Mouse (Mus musculus) neural tube, embryonic 11.5 days (tissue): ENCODE measurements at regions not wholly inside any gene's neighbourhood (a gene's known extent, or its start where the extent isn't known, plus 50 kb on each side); places are given as distances from the start of the nearest gene placed in this dataset.

ENCODE experiments used
- ATAC-seq: fragments of 200-750 bp; cut with Nextera tagmentation; 2 replicates; pipeline ENCODE4 v1.8.0; 2017; ENCODE audit warnings: moderate number of reproducible peaks, mild to moderate bottlenecking, moderate TSS enrichment, moderate library complexity; ENCODE audit not compliant: insufficient read depth, low FRiP score, low TSS enrichment
- DNase-seq: peaks from one replicate; pipeline ENCODE4 v3.0.0-alpha.2; 2015; ENCODE audit warnings: low spot score
- H3K27ac ChIP-seq: fragments of 300-500 bp; sonication (generic); 2 replicates; pipeline ENCODE4 v1.5.1; 2014; ENCODE audit warnings: low read depth, mild to moderate bottlenecking, low read length
- H3K27me3 ChIP-seq: fragments of 300-500 bp; sonication (generic); 2 replicates; pipeline ENCODE4 v1.6.1; 2014; ENCODE audit warnings: mild to moderate bottlenecking, low read length, mixed read lengths; ENCODE audit not compliant: control insufficient read depth, insufficient read depth
- H3K36me3 ChIP-seq: fragments of 300-500 bp; sonication (generic); 2 replicates; pipeline ENCODE4 v1.6.1; 2014; ENCODE audit warnings: mild to moderate bottlenecking, low read length, moderate library complexity, mixed read lengths; ENCODE audit not compliant: control insufficient read depth, insufficient read depth
- H3K4me1 ChIP-seq: fragments of 300-500 bp; sonication (generic); 2 replicates; pipeline ENCODE4 v1.6.1; 2014; ENCODE audit warnings: low read length, mixed read lengths; ENCODE audit not compliant: control insufficient read depth, insufficient read depth
- H3K4me2 ChIP-seq: fragments of 300-500 bp; sonication (generic); 2 replicates; pipeline ENCODE4 v1.6.1; 2014; ENCODE audit warnings: low read depth, mild to moderate bottlenecking, moderate library complexity
- H3K4me3 ChIP-seq: fragments of 300-500 bp; sonication (generic); 2 replicates; pipeline ENCODE4 v1.5.1; 2014; ENCODE audit warnings: low read depth, low read length
- H3K9ac ChIP-seq: fragments of 300-500 bp; sonication (generic); 2 replicates; pipeline ENCODE4 v1.6.1; 2014; ENCODE audit warnings: mild to moderate bottlenecking, low read length
- H3K9me3 ChIP-seq: fragments of 300-500 bp; sonication (generic); 2 replicates; pipeline ENCODE4 v1.6.1; 2016; ENCODE audit warnings: low read length; ENCODE audit not compliant: control insufficient read depth
- WGBS: fragments of 180-500 bp; shearing (Covaris S2); extraction: QIAGEN DNeasy Blood & Tissue Kit; methylation state at CpG from one replicate; pipeline ENCODE4 v1.1.7; 2014; 5-methylcytosine and 5-hydroxymethylcytosine counted together

DNA sequence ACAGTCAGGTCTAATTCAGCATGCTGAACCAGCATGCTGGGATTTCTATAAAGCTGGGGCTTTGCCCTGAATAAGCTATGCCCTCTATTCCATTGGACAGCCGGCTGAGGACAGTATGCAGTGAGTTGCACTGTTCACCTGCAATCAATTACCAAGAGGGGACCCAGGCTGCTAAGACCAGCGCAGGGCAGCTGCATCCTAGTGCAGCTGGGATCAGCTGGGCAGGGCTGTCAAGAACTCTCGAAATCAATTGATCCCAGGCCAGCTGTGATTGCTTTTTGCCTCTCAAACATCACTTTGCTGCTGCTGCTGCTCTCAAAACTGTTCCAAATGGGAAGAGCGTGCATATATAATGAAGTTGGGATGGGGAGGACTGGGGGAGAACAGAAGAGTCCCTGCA, 196.3 kb upstream of the Ferd3l start:
- no peaks in the 10 kb centered on the region for H3K9me3 ChIP-seq
- no peak overlapping the region for H3K27ac ChIP-seq
- DNase-seq = peak; percentile 46
- H3K36me3 ChIP-seq = no peaks in the 10 kb centered on the region
- no peaks in the 10 kb centered on the region for H3K4me1 ChIP-seq
- H3K9ac ChIP-seq = no peak overlapping the region
- 40% methylated on average over 4 of the region's 4 CpGs for WGBS
- H3K4me3 ChIP-seq = no peak overlapping the region
- no peak; the same call in 1 of the 2 replicates for ATAC-seq
- H3K27me3 ChIP-seq = no peaks in the 10 kb centered on the region
- H3K4me2 ChIP-seq = no peak overlapping the region

DNA sequence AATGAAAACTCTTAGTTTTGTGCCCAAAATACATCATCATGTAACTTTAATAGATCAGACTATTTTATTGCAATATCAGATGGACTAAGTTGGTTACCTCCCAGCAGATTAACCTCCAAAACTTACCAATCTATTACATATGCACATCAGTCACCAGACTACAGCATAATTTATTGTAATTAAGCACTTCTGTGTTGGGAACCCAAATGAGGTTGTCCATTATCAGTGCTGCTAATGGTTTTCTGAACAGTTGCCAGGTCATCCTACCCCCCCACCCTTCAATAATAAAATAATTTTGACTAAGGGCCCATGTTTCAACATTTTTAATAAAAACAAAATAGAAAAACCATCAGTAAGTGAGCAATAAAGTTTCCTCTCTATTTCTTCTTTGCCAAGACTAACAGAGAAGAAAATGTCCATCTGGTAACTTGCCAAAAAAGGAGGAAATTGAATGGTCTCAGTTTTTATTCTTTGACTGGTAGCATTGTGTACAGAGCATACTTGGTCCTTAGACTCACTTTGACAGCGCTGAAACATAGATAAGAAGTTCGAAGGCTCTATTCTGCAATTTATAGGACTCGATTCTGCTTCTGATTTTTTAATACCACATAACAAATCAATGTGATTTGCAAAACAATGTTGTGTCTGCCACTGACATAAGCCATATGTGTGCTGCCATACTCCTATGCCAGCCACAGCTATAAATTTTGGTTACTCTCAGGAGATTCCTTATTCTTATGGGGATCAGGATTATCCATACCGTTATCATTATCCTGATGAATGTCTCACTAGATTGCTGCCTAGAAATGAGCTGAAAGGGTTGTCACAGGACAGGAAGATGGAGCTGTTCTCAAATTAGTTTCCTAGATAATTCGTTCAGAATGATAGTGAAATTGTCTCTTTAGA, 152.4 kb upstream of the Ferd3l start:
- 77% methylated on average over 5 of the region's 5 CpGs for WGBS
- DNase-seq = no peak
- H3K4me2 ChIP-seq = no peak overlapping the region

DNA sequence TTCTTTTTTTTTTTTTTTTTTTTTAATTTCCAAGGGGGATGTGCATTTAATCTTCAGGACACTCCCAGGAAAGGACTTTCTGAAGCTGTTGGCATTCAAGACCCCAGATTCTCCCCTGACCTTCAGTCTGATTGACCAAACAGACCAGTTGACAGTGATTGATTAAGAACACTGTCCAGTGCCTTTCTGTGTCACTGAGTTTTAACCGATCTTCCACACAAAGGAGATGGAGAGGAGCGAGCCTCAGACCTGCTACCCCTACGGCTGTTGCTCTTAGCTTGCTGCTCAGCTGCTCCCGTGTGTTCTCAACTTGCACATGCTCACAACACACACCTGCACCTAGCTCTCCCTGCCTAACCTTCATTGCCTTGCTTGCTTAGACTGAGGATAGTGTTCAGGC, 149.7 kb upstream of the Ferd3l start:
- no peak overlapping the region for H3K9ac ChIP-seq
- H3K36me3 ChIP-seq = no peaks in the 10 kb centered on the region
- ATAC-seq = no peak
- no peak overlapping the region for H3K27ac ChIP-seq
- H3K4me1 ChIP-seq = no peaks in the 10 kb centered on the region
- no peak overlapping the region for H3K4me2 ChIP-seq
- peak; percentile 14 for DNase-seq
- WGBS = 17% methylated on average over 4 of the region's 4 CpGs
- H3K27me3 ChIP-seq = no peaks in the 10 kb centered on the region
- no peaks in the 10 kb centered on the region for H3K9me3 ChIP-seq
- no peak overlapping the region for H3K4me3 ChIP-seq

More for the DNA sequence above, 152.4 kb upstream of the Ferd3l start:
- Histone ChIP-seq H3K9ac (no peak overlapping the region), H3K36me3 (no peaks in the 10 kb centered on the region), H3K9me3 (no peaks in the 10 kb centered on the region), H3K27ac (no peak overlapping the region), H3K4me1 (no peaks in the 10 kb centered on the region), H3K27me3 (no peaks in the 10 kb centered on the region), H3K4me3 (no peak overlapping the region)
- no peak for ATAC-seq

GRCm38 (mm10) chr12:33779898-33780297, 148.3 kb upstream of the Ferd3l start:
- no peaks in the 10 kb centered on the region for H3K27me3 ChIP-seq
- H3K4me2 ChIP-seq = no peak overlapping the region
- DNase-seq (no peak), ATAC-seq (no peak)
- no peaks in the 10 kb centered on the region for H3K4me1 ChIP-seq
- H3K9ac ChIP-seq = no peak overlapping the region
- H3K36me3 ChIP-seq = no peaks in the 10 kb centered on the region
- 78% methylated on average over 2 of the region's 2 CpGs for WGBS
- H3K9me3 ChIP-seq = no peaks in the 10 kb centered on the region
- H3K27ac ChIP-seq = no peak overlapping the region
- H3K4me3 ChIP-seq = no peak overlapping the region

GRCm38 (mm10) chr12:33804206-33804791, 123.9 kb upstream of the Ferd3l start:
- no peaks in the 10 kb centered on the region for H3K9me3 ChIP-seq
- no peaks in the 10 kb centered on the region for H3K4me1 ChIP-seq
- no peaks in the 10 kb centered on the region for H3K36me3 ChIP-seq
- no peak overlapping the region for H3K9ac ChIP-seq
- 60% methylated on average over 10 of the region's 10 CpGs for WGBS
- DNase-seq = no peak
- H3K27ac ChIP-seq = no peak overlapping the region
- H3K27me3 ChIP-seq = no peaks in the 10 kb centered on the region
- no peak for ATAC-seq
- no peak overlapping the region for H3K4me2 ChIP-seq
- no peak overlapping the region for H3K4me3 ChIP-seq

DNA sequence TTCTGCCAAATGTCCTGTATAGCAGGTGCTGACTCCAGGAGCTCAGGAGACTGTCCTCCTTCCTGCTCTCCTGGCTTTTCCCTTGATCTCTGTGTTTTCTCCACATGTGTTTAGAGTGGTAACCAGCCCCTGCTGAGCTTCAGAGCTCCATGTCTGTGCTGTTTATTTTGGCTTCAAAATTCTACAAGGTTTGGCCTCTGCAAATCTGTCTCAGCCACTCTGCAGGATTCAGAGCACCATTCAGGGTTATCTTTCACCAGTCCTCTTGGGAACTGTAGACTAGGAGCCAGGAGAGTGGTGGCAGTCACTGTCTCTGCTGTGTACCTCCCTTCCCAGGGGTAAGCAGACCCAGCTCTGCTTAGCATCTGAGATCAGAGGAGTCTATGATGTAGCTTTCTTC, 102.7 kb upstream of the Ferd3l start:
- ATAC-seq (no peak), DNase-seq (no peak)
- Histone ChIP-seq H3K4me3 (no peak overlapping the region), H3K4me2 (no peak overlapping the region), H3K4me1 (no peaks in the 10 kb centered on the region), H3K9ac (no peak overlapping the region), H3K27ac (no peak overlapping the region), H3K9me3 (no peaks in the 10 kb centered on the region), H3K36me3 (no peaks in the 10 kb centered on the region), H3K27me3 (no peaks in the 10 kb centered on the region)

DNA sequence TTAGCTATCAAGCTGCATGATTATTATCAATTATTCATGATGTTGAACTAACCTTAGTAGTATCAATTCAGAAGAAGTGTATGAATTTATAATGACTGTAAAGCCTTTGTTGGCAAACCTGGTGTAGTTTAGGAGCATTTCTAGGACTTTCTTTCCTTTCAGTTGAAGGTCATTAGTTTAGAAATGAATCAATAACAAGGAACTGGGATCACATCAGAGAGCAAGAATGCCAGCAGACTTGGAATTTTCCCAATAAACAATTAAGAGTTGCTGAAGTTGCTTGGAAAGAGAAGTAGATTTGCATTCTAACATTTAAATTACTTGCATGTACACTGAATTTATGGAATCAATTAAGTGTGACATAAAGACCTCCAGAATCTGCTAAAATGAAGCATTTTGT, 79.1 kb upstream of the Ferd3l start:
- H3K4me3 ChIP-seq = no peak overlapping the region
- no peak overlapping the region for H3K9ac ChIP-seq
- H3K27ac ChIP-seq = no peak overlapping the region
- no peak for DNase-seq
- no peaks in the 10 kb centered on the region for H3K9me3 ChIP-seq
- H3K36me3 ChIP-seq = no peaks in the 10 kb centered on the region
- 0 out of 2 replicates have a peak, but pooled peaks cover 3% of the 10 kb centered on the region for H3K4me1 ChIP-seq
- H3K4me2 ChIP-seq = no peak overlapping the region
- ATAC-seq = no peak
- H3K27me3 ChIP-seq = no peaks in the 10 kb centered on the region

GRCm38 (mm10) chr12:33851736-33852135, 76.5 kb upstream of the Ferd3l start:
- Histone ChIP-seq H3K9me3 (no peaks in the 10 kb centered on the region), H3K4me1 (0 out of 2 replicates have a peak, but pooled peaks cover 3% of the 10 kb centered on the region), H3K4me2 (no peak overlapping the region), H3K27me3 (no peaks in the 10 kb centered on the region), H3K36me3 (no peaks in the 10 kb centered on the region), H3K4me3 (no peak overlapping the region), H3K27ac (no peak overlapping the region), H3K9ac (no peak overlapping the region)
- no peak for DNase-seq
- ATAC-seq = no peak
- WGBS = 89% methylated on average over 1 of the region's 1 CpGs
